Mouse (Mus musculus) kidney, adult 11 months (tissue): ENCODE measurements around the gene Rnf144b.
A peak's percentile ranks its signal among the peaks of the same experiment; 100 is the strongest.

Source experiments
- DNase-seq: peaks from one replicate; pipeline ENCODE4 v3.0.0; 2022

Gene Rnf144b

DNA sequence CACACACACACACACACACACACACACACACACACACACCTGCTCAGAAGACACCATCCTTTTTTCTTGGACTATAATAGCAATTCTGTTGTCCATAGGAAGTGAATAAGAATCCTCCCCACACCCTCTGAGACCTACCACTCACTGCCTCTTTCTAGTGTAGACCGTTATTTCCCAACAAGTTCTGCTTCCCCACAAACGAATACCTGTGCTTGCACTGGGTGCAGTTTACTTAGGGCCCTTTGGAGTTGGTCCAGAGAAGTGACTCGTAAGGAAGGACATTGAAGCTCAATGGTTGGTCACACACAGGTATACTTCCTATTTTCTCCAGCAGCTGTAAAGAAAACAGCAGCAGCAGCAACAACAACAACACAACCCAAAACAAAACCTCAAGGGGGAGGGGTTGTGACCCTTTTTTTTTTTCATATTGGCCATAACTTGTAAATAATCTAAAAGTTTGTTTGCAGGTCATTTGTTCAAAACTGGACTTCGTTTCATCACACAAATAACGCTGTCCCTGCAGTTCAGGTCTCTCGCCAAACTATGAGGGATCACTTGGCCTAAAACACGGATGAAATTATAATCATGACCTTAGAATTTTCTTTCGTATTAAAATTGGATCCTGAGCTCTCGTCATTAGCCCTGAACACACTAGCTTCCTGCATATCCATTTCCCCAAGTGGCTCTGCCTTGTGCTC is 60.7 kb downstream of the Rnf144b start:
- DNase-seq, result no peak

DNA sequence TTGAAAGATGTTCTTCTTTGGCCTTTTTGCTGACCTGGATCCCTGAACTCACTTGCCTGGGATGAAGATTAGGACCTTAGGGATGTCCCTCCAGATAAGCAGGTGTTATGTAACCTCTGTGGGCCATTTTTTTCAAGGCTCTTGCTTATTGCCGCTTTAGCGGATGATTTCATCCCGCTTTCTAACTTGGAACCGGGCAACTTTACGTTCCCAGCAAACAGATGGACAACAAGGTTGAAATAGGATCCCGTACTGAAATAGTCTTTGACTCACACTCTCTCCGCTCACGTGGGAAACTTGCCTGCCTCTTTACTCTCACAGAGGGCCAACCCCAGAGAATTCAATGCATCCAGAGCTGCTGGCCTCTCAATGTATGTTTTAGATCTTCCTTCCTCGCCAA is 61.3 kb downstream of the Rnf144b start:
- DNase-seq, result no peak

DNA sequence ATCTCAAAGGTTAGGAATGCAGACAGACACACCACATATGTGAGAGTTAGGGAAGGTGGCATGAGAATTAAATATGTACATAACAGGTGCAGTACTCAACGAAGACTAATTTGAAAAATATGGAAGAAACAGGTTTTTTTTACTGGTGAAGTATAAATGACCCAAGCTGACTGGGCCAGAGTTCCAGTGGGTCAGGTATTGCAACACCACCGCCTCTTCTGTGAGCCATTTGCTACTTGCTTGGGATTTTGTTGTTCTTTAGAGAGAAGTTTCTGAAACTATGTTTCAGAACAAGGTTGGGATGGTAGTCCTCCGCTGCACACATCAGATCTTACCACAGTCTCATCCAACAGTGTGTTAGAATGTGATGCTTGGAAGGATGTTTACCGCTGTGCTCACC is 65.4 kb downstream of the Rnf144b start:
- DNase-seq, result no peak

DNA sequence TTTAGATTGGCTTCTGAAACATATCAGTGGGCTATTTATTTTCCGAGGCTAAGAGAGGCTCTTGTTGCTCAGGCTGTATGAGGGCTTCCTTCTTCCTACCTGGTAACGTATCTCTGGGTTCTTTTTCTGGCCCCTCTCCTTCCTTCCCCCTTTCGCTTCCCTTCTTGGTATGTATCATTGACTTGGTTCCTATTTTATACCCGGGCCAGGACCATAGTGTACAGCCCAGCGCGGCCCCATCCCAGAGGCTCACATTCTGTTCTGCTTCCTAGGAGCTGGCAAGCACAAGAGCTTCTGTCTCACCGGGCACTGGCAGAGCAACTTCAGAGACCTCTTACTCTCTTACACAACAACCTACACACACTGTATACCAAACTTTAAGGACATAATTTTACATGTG is 67.5 kb downstream of the Rnf144b start:
- no peak for DNase-seq

DNA sequence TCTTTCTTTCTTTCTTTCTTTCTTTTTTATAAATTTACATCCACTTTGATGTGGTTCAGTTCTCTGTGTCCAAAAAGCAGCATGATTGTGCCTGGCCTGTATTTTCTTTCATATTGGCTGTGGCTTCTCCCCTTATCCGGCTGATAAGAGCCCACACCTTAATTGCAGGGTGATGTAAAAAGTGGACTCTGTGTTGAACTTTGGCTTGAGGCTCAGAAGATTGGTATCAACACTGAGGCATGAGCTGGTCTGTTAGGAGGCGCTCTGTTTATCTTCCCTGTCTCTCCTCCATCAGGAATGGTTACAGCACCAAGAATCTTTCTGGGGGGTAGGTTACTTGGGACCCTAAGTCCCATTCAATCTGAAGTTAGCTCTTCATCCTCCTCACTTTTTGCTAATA is 69.7 kb downstream of the Rnf144b start:
- no peak for DNase-seq

DNA sequence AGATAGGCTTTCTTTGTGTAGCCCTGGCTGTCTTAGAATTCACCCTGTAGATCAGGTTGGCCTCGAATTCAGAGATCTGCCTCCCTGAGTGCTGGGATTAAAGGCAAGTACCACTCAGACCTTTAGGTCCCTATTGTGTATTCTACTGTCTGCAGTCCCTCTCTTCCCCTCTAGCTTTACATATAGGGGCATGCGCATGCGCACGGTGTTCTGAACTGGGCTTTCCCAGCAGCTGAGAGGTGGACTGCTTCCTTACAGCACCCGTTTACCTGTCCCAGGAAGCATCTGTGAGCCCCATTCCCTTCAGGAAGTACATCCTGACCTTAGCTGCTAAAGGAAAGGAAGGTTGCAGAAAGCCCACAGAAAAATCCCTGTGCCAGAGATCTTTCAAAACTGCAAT is 70.3 kb downstream of the Rnf144b start:
- DNase-seq, result no peak

DNA sequence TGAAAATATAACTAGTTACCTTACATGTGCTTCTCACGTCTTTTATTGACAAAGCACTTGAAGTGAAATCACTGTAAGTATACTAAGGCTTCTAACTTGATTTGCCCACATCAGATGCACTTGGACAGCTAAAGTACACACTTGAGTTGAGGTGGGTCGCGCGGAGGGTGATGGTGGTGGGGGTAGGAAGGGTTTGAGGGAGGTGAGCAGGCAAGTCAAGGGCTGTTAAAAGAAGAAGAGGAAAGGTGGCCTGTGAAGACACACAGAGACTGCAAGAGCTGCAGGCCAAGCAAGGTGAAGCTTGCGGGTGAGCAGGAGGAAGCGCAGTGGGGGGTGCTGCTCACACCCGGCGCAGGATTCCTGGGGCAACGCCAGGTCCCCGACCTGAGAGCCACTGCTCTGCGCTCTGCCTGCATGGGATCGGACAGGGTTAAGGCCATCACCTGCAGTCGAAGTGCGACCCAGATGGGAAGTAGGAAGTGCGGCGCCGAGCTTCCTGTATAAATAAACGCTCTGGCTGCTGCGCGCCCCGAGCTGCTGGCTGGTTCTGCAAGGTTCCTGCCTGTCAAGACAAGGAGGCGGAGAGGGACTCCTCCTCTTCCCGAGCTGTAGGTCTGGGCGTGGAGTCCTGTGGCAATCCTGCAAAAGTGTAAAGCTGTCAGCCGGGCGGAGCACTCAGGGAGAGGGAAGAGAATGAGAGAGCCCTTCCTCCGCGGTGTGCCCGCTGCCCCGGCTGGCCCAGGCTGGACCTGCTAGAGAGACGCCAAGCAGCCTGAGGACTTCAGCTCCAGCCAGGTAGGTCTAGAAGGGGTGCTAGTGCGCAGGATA is 71.1 kb downstream of the Rnf144b start:
- DNase-seq, result peak; percentile 76

DNA sequence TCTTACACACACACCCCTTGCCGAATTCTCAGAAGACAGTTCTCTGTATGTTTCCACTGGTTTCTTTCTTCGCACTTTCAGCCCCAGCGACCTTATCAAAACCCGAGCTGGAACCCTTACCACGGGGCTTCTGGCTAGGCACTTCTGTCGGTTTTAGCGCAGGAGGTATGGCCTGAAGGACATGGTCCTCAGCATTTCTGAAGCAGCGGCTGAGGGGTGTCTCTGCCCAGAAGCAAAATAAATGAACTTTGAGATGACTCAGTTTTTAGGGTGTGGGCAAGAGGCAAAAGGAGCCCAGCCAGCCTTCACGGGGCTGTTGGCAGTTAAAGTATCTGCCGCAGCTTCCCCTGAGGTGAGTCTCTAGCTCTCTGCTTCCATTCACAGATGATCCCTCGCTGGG is 72.2 kb downstream of the Rnf144b start:
- DNase-seq, result no peak

DNA sequence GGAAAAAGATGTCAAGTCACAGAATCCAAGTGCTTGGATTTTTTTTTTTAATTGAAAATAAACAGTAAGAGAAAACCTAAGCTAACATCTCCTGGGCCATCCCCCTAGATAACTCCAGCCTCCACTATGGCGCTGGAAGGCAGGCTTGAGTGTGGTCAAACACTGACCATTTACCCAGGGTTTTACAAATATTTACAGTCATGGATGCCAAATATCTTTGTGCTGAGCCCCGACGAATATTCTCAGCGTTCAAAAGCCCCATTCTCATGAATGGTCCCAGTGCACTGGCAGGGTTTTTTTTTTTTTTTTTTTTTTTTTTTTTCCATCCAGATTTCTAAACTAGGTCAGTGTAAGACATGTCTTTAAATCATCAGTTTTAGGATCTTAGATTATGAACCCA is 73.0 kb downstream of the Rnf144b start:
- DNase-seq, result no peak

DNA sequence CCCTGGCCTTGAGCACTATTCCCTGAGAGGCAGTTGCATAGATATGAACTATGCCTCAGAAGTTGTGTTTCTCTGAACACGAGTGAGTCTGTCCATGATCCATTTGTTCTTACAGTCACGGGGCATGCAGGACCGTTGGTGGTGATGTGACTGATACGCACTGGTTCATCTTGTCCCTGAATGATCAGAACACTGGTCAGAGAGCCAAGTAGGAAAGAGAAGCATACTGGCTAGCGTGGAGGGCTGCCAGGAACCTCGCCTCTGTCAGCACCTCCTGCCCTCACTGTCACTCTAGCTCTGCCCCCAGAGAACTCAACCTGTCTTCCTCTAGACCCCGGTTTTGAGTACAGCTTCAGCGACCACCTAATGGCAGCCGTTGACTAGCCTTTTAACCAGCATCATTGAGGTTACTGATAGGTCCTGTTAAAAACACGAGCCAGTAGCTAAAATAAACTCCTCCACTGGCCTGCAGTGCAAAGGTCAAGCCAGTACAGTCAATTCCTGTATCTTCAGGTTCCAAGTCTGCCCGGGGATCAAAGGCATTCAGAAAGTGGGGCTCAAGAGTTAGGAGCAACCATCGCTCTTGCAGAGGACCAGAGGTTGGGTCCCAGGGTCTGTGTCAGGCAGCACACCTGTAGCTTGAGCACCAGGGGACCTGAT is 77.7 kb downstream of the Rnf144b start:
- no peak for DNase-seq

DNA sequence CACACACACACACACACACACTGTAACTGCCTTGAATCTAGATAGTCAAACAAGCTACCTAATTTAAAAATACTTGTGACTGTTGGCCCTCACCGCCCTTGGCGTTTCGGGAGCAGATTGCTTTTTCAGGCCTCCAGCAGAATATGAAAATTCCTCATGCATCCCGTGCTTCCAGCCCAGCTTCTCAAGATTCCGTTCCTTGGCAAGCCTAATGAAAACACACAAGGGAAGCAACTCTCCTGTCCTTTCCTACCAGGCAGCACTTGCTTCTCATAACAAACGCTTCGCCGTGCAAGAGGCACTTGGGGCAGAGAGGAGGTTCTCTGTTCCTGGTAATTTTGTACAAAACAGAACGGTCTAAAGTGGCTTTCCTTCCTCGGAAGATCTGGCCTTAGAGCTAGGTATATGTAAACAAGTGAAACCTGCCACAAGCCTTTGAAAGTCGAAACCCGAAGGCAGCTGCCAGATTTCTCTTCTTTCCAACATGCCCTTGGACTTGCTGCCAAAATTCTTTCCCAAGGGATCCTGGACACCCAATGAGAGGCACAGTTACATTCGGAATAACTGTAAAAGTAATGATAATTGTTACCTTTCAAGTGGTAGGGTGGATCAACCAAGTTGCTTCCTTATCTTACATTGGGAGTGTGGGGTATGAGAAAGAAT is 79.6 kb downstream of the Rnf144b start:
- DNase-seq, result no peak

DNA sequence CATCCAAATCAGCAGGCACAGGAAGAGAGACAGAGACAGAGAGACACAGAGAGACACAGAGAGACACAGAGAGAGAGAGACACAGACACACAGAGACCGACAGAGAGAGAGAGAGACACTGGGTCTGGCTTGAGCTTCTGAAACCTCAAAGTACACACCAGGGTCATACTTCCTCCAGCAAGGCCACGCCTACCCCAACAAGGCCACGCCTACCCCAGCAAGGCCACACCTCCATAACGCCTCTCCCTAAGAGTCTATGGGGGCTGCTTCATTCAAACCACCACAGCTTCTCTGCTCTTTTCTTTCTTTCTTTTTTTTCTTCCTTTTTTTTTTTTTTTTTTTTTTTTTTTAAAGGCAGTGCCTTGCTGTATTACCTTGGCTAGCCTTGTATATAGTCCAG is 88.0 kb downstream of the Rnf144b start:
- DNase-seq, result no peak

DNA sequence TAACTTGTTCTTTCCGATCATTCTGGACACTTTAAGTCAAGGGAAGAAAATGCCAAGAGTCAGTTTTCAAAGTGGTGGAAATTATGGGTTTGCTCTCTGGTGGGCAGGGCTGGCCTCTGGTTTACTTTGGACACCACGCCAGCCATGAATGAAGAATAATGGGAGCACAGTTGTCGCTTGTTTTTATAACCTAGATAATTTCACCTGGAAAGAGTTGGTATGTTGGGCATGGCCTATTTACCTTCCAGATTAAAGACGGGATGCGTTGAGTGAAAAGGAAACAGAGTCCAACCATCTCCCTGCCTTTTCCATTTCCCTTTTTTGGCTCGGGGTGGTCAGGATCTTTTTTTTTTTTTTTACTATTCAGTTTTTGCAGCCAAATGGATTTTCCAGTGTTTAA is 88.5 kb downstream of the Rnf144b start:
- DNase-seq, result no peak

DNA sequence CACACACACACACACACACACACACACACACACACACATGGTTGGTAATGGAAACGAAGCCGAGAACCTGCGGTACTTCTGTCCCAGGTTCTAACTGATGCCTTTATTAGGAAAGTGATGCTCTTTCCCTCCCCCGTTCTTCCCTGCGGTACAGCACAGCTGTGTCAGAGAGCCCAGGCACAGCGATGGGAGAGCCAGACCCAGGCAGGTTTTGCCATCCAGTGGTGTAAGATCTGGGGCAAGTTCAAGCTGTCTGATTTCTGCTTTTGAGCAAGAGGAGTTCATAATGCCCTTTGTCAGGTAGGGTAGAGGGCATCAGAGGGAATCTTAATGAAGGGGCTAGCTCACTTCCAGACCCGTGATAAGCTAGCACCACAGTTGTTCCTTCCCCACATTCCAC is 89.1 kb downstream of the Rnf144b start:
- DNase-seq, result no peak

DNA sequence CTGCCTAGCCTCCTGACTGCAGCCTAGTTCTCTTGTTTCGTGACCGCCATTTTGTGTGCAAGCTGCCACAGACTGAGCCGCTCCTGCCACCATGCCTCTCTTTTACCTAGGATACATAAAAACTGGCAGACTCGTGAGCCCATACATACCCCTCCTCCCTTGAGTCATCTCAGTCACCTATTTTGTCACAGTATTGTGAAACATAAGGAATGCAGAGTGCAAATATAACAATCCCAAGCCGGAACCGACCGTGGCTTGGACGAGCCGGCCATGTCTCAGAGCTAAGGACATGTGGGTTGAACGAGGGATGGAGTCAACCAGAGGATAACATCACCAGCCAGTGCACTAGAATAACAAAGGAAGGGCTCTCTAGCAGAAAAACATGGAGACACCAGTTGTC is 91.4 kb downstream of the Rnf144b start:
- DNase-seq, result no peak

DNA sequence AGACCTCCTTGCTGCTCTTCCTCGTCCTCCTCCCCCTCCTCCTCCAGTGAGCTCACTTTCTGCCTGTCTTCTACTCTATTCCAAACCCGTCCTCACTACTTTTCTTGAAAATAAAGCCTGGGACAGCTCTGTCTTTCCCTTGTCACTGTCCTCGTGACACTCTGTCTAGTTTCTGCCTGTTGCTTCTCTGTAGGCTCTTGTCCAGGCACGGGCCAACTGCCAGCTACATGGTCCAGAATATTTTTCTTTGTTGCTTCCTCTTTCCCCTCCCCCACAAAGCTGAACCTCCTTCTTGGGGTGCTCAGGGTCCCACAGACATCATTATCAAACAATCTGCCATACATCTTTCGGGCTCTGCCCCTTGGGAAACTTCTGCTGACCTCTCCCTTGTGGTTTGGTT is 92.4 kb downstream of the Rnf144b start:
- DNase-seq, result no peak

DNA sequence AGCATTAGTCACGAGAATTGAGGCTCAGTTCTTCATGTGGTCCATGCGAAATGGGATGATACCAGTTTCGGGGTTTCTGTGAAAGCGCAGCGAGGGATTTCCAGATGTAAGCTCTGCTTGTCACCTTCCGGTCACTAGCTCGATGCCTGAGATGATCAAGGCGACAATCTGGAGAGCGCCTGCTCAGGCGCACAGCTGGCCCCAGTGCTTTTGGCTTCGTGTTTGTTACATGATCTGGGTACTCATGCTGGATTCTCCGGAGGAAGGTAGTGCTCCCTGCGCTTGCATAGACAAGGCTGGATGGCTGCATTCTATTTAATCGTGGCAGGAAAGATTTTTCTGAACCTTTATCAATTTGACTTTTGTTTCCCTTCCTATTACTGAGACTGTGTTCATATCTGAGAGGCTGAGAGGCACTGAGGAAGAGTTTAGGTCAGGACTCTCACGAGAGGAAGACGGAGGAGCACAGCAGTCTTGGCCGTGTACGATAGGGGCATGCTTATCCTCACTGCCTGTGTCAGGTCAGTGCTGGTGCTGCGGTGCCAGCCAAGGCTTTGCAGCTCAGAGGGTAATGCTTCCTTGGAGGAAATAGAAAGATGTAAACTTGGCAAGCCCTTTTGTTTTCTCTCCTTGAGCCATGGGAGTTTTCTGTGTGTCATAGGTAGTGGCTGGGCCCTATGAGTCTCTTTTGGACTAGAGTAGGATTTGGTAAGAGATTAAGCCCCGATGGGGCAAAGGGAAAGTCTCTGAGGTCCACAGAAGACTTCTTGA is 93.5 kb downstream of the Rnf144b start:
- no peak for DNase-seq

DNA sequence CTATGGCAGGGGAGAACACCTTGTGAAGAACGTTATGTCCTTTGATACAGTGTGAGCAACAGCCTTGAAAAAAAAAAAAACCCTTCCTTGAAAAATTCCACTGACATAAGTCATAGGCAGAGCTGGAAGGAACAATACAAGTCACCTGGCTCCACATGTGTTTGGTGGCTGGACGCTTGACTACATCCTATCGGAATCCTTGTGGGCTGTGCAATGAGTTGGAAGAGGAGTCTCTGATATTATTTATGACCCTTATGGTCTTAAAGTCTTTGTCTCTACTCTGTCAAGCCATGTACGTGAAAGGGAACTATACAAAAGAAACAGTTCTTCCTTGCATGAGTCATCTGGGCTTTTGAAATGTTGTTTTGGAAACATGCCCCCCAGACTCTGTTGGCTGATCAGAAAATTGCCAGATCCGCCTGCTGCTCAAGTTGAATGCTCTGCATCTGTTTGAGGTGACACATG is 94.7 kb downstream of the Rnf144b start:
- DNase-seq, result peak; percentile 61

DNA sequence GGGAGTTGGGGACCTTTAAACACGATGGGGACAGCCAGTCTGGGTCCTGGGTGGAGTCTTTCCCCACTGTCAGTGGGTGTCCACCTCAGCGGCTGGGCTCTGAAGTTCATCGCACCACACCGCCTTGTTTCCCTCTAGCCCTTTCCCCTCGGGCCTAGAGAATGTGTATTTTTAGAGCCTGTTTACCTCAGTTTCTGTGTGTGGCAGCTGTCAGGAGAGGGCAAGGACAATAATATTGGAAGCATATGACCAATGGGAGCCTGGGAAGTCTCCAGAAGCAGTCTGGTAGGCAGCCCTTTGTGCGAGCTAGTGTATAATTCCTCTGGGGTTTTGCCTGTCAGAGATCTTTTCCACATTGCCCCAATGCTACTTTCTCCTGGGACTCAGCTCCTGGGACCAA is 95.9 kb downstream of the Rnf144b start:
- DNase-seq, result no peak

DNA sequence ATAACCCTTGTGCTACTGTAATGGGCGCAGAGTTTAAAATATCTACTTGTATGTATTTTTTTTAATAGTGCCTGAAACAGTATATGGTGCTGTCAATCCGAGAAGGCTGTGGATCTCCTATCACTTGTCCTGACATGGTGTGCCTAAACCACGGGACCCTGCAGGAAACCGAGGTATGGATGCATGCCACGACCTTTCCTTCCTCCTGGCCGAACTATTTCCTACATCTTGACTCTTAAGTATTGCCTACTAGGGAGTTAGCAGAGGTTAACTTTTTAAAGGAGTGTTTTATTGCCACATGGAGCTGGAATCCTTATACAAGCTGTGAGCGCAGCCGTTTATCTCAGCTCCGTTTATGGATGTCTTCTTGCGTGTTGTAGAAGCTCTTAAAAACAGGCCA is 98.0 kb downstream of the Rnf144b start:
- DNase-seq, result no peak

DNA sequence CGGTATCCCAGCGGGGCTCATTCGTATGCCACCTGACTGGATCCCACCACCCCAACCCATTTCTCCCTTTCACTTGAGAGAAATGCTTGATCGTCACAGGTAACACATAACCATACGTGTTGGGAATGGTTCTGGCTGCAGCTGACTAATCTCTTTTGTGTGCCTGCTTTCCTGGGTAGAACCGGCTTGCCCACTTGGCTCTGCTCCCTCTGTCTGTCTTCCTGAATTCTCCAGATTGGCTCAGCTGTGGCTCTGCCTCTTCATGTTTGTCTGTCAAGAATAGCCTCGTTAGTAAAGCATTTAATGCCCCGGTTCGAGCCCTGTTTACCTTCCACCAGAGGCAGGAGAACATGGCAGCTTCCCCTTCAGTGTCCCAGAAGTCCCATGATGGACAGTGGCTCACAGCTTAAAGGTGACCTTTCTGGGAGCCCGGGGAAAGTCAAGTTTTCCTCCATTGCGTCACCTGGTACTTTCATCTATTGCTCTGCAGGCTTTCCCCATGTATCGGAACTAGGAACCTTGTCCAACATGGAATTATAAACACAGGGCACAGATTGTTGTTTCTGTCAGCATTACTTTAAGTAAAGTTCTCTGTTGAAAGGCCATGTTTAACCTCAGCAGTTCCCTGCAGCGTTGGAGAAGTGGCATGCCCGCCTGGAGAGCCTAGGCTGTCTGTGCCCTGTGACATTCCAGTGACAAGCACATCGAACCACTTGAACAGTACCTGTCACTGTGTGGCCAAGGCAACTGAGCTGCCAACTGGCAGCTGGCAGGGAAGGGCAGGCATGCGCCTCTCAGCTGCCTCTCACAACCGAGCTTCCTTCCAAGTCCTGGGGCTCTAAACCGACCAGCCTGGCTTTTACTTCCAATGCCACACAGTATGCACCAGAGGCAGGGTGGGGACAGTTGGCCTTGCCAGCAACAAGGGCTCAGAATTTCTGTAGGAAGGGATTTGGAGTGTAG is 101.4 kb downstream of the Rnf144b start:
- no peak for DNase-seq
